Mouse (Mus musculus): Measurements from ENCODE around the gene Mmgt2.

Mmgt2 gene

DNA sequence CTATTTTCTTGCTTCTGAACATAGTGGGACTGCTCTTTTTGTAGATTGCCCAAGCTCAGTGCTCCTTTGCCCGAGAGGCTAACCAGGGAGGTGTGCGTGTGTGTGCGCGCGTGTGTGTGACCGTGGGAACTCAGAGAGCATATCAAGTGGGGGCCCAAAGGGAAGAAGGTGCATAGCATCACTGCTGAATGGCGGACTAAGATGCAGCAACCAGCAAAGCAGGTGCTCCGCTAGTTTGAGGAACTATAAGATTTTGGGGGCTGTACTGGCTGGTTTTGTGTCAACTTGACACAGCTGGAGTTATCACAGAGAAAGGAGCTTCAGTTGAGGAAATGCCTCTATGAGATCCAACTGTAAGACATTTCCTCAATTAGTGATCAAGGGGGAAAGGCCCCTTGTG, 27.4 kb upstream of the Mmgt2 start:
- DNase-seq (ENCODE audit: low spot score in 2 of 2): no peak

DNA sequence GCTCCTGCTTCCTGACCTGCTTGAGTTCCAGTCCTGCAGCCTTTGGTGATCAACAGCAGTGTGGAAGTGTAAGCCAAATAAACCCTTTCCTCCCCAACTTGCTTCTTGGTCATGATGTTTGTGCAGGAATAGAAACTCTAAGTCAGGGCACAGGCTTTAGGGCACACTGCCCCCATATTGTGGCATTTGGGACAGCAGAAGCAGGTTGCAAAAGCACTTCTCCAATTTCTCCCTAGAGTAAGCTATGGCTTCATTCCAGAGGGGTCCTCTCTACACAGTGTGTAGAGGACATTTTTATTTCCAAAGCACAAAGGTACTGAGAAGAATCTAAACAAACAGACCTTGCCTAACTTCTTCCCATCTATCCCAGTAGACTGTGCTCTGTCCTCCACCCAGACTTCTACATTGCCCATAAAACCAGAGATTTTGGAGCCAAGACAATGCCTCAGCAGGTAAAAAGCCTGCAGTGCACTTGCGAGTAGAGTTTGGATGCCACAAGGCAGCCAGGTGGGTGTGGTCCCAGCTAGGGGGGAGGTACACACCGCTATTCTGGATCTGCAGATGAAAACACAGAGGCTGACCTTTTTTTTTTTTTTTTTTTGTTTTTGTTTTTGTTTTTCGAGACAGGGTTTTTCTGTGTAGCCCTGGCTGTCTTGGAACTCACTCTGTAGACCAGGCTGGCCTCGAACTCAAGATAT, 26.7 kb upstream of the Mmgt2 start:
- DNase-seq (ENCODE audit: low spot score in 2 of 2): no peak

DNA sequence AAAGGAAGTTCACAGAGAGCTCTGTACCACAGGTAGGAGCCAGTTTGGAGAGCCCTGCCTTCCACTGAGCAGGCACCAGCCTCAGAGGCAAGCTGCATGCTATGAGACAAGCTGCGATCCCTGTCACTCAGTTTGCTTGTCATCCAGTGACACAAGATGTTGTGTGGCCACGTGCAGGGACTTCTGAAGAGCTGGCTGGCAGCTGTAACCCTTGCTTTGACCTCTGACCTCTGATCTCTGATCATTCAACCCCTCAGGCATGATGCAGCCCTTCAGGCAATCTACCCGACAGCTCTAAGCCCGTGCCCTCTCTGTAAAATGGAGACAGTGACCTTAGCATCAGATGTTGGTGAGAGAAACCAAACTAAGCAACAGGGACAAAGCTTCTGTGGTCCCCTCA, 25.6 kb upstream of the Mmgt2 start:
- no peak for DNase-seq (ENCODE audit: low spot score in 2 of 2)

DNA sequence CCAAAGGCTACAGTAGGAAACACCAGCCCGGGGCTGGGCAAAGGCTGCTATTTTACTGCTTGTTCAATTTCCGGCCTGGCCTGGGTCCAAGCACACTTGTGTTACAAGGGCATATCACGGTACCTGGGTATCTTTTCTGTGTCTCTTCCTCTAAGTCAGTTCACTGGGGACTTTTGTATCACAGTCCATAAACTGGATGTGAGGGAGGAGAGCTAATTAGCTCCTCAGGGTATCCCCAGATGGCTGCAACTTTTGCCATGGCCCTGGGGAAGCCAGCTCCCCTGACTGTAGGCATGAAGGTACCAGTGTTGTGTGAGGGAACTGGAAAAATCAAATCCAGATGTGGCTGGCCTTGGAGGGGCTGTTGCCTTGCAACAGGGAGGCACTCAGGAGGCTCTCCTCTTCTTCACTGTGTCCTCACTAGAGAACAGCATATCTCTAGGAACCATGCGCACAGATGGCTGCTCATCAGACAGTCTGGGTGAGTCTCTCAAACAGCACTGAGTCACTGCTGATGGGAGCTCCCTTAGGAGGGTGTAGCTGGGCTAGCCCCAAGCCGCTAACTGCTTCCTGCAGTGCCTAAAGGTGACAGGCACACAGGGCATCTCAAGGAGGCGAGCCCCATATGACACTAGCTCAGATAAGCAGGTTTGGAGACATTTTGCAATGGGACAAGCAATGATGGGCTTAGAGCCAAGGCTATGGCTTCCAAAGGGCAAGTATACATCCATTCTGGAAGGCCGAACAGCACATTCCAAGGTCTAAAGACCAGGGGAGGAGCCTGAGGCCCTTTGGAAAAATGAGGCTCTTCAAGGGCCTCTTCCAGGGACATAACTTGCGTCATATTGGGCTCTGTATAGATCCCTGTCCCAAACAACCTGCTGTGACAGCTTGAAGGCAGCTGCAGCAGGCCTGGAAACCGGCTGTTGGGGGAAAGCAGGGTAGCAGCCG, 23.8 kb upstream of the Mmgt2 start:
- no peak for DNase-seq (ENCODE audit: low spot score in 2 of 2)

DNA sequence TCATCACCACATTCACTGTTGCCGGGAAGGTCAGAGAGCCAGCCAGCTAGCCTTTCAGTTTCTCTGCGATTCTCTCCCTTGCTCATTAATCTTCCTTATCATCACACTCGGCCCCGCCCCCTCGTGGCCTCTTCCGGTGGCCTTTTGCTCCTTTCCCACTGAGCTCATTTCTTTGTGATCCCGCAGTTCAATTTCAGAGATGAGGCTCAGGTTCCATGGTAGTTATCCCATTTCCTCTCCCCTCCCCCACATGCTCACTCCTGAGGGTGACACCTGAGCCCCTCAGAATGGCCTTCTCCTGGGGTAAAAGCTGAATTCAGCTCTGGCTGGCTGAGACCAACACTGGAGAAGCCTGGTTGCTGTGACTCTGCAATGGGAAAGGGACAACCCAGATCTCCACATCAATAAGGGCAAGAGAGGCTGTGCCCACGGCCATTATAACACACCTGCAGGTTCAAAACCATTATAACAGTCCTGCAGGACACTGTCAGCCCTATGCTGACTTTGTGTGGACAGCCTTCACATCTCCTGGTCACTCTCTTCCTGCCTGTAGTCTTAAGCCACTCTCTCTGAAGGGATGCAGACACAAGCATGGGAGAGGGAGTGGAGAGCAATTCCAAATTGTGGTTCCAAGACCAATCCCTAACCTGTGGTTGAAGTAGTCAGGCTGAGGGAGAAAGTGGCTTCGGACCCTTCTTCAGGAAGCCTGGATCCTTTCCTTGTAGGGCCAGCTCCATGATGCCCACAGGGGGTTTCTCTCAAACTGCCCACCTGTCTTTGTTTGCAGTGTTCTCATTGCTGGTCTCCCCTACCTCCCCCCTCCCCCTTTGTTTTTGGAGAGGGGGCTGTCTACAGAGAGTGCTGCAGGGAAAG, 18.9 kb upstream of the Mmgt2 start:
- no peak for DNase-seq (ENCODE audit: low spot score in 2 of 2)

DNA sequence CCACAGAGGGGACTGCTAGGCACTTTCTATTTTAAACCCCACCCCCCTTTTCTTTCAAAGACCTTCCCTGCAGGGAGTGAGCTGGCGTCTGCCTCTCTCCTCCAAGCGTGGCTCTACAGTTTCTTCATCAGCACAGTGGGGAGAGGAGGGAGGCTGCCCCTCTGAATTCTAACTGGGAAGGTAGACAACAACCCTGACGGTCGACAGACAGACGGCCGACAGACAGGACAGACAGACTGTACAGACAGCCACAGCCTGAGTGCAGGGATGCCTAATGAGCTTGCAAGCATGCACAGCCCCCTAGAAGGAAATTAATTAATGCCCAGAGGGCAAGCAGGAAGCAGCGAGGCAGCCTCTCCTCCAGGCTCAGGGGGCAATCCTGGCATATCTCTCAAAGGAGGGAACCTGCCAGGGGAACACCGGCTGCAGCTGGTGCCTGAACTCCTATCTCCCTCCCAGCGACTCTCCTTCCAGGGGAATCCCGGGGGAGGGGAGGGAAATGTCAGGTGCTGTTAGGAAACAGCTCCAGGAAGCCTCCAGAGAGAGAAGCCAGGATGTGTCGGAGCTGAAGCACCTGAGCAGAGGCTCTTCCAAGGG, 18.1 kb upstream of the Mmgt2 start:
- DNase-seq (ENCODE audit: low spot score in 2 of 2): no peak

DNA sequence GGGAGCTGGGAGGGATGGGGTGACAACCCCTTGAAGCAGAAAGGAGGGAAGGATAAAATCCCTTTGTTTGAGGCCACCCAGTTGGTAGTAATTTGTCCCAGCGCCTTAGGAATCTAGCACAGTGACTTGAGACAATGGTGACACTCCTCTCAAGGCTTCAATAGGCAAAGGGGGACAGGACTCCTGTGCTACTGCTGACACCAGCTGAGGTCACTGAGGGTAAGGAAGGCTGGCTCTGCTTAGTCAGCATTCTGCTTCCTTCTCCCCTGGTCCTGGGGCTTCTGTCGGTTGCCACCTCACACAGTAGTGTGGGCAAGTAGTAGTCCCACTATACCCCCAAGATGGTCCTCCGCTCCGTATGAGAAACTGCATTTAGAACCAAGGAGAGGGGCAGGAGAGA, 17.3 kb upstream of the Mmgt2 start:
- no peak for DNase-seq (ENCODE audit: low spot score in 2 of 2)

DNA sequence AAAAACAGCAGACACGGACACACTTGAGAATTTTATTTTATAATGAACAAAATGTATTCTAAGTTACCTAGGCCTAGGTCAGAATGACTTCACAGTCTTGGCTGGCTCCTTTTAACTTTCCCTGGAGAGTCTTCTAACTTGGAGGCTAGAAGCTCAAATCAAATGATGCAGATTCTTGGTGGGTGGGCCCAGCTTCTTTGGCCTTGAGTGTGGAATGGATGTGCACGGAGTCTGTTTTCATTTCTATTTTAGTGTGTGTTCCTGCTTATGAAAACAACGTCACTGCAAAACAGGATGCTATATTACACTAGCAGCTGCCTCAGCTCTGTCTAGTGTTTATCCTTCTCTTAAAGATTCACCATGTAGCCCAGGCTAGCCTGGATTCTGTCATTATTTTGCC, 13.1 kb upstream of the Mmgt2 start:
- no peak for DNase-seq (ENCODE audit: low spot score in 2 of 2)

DNA sequence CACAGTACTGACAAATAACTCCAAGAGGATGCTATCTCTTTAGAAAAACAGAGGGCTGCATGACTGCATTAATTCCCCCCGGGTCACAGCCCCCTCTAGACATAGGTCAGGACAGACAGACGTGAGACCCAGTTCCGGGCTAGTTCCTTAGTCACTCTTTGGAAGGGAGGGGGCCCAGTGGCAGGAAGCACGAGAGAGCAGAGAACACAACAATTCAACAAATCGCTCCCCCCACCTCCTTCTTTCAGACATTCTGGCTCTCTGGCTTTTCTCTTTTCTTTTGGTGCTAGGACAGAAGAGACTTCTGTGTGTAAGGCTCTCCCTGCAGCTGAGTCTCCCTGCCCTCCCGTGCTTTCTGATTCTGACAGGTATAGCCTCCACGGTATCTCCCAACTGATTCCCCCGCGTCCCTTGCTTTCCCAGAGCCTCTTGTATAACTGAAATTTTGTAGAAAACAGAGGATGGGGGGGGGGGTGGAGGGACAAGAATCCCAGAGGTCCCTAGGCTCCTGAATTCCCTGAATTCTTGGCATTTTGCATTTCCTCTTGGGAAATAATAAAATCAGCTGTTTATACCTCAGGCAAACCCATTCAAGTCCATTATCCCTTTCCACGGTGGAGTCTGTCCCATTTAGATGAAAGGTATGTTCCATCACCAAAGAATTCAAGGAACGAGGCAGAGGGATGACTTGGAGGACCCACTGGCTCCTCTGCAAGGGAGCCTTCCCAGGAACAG, 12.2 kb upstream of the Mmgt2 start:
- no peak for DNase-seq (ENCODE audit: low spot score in 2 of 2)

DNA sequence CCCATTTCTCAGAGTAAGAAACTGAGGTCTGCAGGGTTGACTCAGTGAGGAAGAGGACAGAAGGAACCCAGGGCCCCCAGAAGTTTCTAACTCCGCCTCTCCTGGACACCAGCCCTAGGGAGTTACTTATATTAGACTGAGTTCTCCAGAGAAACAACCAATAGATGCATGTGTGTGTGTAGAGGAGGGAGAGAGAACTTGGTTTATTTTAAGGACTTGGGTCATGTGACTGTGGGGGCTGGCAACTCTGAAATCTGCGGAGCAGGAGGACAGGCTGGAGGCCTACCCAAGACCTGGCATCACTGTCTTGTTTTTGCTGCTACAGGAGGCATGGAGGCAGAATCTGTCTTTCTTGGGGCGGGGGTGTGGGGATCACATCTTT, 11.6 kb upstream of the Mmgt2 start:
- no peak for DNase-seq (ENCODE audit: low spot score in 2 of 2)

DNA sequence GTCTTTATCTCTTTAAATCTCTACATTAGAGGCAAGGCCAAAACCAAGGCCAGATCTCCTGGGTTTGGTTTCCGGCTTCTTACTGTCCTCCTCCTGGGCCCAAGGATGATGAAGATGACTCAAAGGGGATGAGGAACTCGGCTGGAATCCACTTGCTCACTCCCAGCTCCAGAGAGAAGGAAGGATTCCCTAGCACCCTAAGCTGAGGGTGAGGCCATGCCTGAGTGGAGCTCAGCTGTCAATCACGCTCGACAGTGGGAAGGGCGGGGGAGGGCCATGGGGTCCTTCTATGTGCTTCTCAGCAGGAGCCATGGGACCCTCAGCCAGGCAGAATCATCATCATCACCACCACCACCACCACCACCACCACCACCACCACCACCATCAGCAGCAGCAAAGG, 11.1 kb upstream of the Mmgt2 start:
- no peak for DNase-seq (ENCODE audit: low spot score in 2 of 2)

DNA sequence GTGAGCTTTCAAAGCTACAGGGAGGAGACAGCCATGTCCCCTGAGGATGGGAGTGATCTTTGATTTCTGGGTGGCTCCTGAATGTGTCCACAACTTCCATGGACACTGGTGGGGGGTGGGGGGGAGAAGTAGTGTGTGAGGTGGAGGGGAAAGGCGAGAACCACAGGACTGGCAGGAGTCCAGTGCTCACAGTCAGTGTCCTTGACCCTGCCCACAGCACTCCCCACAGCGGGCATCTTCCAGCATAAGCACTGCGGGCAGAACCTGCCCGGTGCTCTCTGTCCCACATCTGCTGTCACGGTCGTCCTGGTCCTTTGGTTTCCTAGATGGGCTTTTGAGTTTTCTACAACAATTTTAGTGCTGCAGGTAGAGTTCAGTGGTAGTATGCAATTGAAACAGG, 10.7 kb upstream of the Mmgt2 start:
- DNase-seq (ENCODE audit: low spot score in 2 of 2): no peak

DNA sequence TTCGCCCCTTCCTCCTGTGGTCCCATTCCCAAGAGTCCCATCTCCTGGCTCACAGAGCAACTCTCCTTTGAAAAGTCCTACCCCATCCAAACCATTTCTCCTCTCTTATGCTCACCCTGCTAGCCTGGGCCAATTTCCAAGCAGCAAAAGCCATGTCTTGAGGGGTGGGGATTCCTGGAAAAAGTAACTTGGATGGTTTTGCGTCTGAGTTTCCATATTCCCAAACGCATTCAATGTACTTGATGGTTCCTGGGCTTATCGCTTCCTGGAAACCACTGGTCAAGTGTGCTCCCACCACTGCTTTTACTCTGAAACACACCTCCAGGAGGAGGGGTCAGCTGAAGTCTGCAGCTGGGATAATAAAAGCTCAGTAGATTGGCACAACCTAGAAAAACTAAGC, 10.1 kb upstream of the Mmgt2 start:
- no peak for DNase-seq (ENCODE audit: low spot score in 2 of 2)

DNA sequence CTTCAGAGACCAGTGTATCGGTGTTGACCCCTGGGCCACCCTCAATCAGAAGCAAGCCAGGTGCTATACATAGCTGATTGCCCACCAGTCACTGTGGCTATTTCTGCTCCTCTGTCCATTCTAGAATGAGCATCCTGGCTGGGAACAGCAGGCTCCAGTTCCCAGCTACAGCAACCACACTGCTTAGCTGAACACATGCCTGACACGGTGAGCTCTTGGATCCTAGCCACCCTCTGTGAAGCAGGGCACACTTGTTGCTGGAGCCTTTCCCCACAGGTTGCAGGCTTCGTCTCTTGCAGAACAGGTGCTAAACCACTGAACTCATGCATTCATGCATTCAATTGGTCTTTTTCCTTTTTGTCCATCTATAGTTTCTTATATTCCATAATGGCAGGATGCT, 8.1 kb upstream of the Mmgt2 start:
- DNase-seq (ENCODE audit: low spot score in 2 of 2): no peak

DNA sequence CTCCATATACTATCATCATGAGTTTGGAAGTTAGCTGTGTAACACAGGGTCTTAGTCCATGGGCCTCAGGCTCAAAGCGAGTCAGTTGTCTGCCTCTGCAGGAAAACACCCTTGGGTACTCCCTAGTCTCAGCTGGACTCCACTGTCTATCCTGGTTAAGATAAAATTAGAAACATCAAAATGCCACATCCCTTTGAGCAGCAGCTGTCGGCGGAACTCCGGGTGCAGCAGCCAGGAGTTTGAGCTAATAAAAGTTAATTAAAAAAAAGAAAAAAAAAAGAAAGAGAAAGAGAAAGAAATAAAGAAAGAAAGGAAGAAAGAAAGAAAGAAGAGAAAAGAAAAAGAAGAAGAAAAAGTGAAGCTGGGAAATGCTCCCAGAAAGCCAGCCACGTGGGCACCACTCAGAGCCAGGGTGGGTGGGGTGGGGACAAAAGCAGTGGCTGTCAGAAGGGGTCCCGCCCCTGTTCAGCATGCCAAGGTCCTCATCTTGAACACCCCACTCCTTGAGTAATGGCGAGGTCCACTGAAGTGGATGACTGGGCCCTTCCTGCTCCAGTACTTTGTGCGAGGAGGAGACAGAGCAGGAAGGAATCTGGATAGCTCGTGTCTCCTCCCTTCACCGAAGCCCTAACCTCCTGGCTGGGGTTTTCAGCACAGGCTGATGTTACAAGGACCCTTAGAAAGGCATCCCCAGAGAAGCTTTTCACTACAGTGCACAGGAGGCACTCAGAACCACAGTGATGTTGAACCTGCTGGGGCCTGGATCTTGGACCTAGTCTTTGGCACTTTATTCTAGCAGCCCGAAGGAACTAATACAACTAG, 6.2 kb upstream of the Mmgt2 start:
- DNase-seq (ENCODE audit: low spot score in 2 of 2): no peak

DNA sequence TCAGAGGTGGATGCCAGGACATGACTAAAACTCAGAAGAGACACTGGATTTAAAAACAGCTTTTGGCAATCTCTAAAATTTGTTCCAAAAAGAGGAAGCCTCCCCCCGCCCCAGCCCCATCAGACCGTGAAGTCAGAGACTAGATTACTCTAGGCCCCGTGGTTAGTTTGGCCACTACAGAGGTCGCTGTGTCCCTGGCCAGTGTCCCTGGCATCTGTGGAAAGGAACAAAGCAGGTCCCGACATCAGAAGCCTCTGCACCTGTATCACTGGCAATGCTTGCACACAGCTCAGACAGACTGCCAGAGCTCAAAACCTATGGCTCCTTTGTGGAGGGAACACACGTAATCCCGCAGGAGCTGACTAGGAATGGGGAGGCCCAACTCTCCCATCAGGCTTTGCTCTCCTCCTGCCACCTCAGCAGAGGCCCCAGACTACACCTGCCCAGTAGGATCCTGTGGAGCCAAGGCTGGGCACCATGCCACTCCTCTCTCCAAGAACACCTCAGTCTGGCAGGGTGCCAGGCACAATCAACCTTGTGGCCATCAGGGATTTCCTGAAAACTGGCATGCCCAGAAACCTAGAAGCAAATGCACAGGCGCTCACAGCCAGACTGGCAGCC, 5.3 kb upstream of the Mmgt2 start:
- DNase-seq (ENCODE audit: low spot score in 2 of 2): no peak

DNA sequence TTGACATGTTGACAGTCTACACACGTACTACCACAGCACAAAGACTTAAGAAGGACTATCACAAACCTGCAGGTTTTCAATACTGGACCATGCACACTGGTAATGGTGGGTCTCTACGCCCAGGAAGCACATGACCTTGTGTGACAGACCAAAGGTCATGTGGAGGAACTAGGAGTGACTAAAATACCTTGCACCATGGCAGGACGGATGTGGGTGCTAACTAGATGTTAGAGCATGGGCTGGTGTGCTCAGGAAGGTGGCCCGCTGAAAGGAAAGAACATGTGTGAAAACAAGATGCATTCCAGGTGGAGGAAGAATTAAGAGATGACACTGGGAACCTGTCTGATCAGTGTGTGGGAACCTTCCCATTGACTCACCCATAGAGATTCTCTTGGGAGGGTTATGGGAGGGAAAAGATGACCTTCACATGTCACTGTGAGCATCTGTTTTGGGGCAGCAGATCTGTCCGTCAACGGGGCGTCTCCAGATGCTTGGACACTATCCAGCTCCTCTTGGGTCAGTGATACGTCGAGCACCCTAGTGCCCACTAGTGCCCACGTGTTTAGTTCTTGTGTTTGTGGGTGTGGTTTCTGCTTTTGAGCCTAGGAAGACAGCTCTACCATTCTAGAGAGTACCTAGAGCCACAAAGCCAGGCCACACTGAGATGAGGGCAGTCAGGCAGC, 4.6 kb upstream of the Mmgt2 start:
- no peak for DNase-seq (ENCODE audit: low spot score in 2 of 2)

DNA sequence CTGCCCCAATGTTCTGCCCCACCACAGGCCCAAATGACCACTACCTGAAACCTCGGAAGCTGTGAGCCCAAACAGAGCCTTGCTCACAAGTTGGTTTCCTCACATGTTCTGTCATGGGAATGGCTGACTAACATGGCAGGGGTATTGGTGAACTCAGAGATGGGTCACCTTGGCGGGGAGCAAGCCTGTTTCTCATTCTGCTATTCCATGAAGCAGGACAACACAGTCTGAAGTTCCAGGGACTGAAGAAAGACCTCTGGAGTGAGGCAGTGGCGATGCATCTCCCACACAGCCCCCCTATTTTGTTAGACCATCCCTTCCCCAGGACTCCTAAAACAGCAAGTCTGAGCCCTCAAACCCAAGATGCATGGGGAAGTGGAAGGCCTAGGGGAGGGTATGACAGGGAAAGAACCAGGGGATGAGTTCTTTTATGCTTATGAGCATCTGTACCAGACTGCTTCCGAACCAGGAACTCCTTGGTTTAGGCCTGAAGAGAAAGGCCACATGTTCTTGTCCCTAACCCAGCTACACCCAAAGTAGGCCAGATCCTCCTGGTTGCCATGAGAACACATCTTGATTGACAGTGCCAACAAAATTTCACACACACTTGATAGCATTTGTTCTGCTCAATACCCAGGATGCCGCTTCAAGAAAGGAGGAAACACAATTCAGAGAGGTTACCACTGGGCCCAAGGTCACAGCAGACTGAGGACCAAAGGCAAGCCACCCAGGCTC, 3.7 kb upstream of the Mmgt2 start:
- no peak for DNase-seq (ENCODE audit: low spot score in 2 of 2)

DNA sequence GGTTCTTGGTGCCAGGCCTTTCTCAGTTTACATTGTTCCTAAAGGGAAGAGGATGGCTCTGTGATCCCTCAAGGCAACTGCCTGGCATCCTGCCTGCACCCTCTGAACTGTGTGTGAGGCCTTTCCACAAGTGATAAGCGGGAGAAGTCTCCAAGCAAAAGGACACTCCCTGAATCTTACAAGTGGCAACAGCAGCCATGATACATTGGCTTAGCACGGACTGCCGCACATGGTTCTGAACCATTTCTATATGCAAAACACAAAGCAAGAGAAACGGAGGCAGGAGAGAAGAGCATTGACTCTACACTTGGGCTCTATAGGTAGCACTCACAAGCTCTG, 3.2 kb upstream of the Mmgt2 start:
- DNase-seq (ENCODE audit: low spot score in 2 of 2): peak in 1 of 2 experiments; percentile 15
